Mouse (Mus musculus): ENCODE measurements around the gene Nrip2.

The Nrip2 gene

GRCm38 (mm10) chr6:128437731-128438316 is 38.7 kb downstream of the Nrip2 start:
- in situ Hi-C loops (cut with MboI, MseI) = no loop called here

- in situ Hi-C loops (cut with MboI, MseI) = no loop called here
Observed at GRCm38 (mm10) chr6:128438317-128438870, 39.3 kb downstream of the Nrip2 start, which contains the start of gene Fkbp4. TSS of gene Fkbp4 (minus strand) at chr6:128438677.

GRCm38 (mm10) chr6:128438871-128439341 is 39.8 kb downstream of the Nrip2 start:
- in situ Hi-C loops (cut with MboI, MseI) = no loop called here

GRCm38 (mm10) chr6:128440238-128440637 is 41.1 kb downstream of the Nrip2 start:
- in situ Hi-C loops (cut with MboI, MseI) = no loop called here

- in situ Hi-C loops (cut with MboI, MseI) = no loop called here
Observed at GRCm38 (mm10) chr6:128445761-128446535, 46.9 kb downstream of the Nrip2 start.

- in situ Hi-C loops (cut with MboI, MseI) = no loop called here
Observed at GRCm38 (mm10) chr6:128447063-128447462, 48.0 kb downstream of the Nrip2 start.

GRCm38 (mm10) chr6:128455835-128456605 is 56.9 kb downstream of the Nrip2 start:
- in situ Hi-C loops (cut with MboI, MseI) = no loop called here

- in situ Hi-C loops (cut with MboI, MseI) = no loop called here
Observed at GRCm38 (mm10) chr6:128457186-128457585, 58.1 kb downstream of the Nrip2 start.

- in situ Hi-C loops (cut with MboI, MseI) = no loop called here
Observed at GRCm38 (mm10) chr6:128460321-128460720, 61.2 kb downstream of the Nrip2 start.

- in situ Hi-C loops (cut with MboI, MseI) = no loop called here
Observed at GRCm38 (mm10) chr6:128460729-128461503, 61.8 kb downstream of the Nrip2 start.

- in situ Hi-C loops (cut with MboI, MseI) = no loop called here
Observed at GRCm38 (mm10) chr6:128461606-128462005, 62.5 kb downstream of the Nrip2 start.

- in situ Hi-C loops (cut with MboI, MseI) = no loop called here
Observed at GRCm38 (mm10) chr6:128464996-128465395, 65.9 kb downstream of the Nrip2 start.
